Mouse (Mus musculus): ENCODE results near the gene Tle3. TPM values are rescaled to one million over a fixed set of nuclear protein-coding genes. Genes with fewer than 3 reads are reported as not detected.
A peak's percentile ranks its signal among the peaks of the same experiment; 100 is the strongest.

The Tle3 gene
- total RNA-seq, 2 experiments from 2014 or later = 51.5 to 53.2 TPM

GRCm38 (mm10) chr9:61377706-61378479, 5.7 kb downstream of the Tle3 start:
- DNase-seq = no peak

DNA sequence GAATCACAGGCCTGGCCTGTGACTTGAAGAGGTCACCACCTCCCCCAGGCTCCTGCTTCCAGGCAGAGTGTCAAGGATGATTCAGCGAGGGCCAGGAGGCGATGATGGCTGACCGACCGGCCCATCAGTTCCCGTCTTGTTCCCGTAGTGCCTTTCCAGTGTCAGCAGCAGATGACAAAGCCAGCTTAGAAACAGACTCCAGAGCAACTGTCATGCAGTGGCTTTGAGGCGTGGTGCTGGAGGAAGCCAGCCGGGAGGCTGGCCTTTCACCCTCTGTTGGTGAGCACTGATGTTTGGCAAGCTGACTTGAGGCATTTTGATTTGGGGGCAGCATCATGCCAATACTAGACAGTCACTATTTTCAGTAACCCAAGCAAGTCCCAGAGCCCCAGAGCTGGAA, 6.3 kb downstream of the Tle3 start:
- DNase-seq = peak in 1 of 2 experiments; percentile 34

GRCm38 (mm10) chr9:61379016-61379634, 7.0 kb downstream of the Tle3 start:
- no peak for DNase-seq

- DNase-seq = no peak
Observed at GRCm38 (mm10) chr9:61380258-61381062, 8.3 kb downstream of the Tle3 start.

- DNase-seq = no peak
Observed at GRCm38 (mm10) chr9:61381063-61381408, 8.9 kb downstream of the Tle3 start.

- DNase-seq = no peak
Observed at GRCm38 (mm10) chr9:61381445-61381844, 9.3 kb downstream of the Tle3 start.

- DNase-seq = no peak
Observed at GRCm38 (mm10) chr9:61382595-61383186, 10.5 kb downstream of the Tle3 start.

- no peak for DNase-seq
Observed at GRCm38 (mm10) chr9:61384101-61384500, 11.9 kb downstream of the Tle3 start.

DNA sequence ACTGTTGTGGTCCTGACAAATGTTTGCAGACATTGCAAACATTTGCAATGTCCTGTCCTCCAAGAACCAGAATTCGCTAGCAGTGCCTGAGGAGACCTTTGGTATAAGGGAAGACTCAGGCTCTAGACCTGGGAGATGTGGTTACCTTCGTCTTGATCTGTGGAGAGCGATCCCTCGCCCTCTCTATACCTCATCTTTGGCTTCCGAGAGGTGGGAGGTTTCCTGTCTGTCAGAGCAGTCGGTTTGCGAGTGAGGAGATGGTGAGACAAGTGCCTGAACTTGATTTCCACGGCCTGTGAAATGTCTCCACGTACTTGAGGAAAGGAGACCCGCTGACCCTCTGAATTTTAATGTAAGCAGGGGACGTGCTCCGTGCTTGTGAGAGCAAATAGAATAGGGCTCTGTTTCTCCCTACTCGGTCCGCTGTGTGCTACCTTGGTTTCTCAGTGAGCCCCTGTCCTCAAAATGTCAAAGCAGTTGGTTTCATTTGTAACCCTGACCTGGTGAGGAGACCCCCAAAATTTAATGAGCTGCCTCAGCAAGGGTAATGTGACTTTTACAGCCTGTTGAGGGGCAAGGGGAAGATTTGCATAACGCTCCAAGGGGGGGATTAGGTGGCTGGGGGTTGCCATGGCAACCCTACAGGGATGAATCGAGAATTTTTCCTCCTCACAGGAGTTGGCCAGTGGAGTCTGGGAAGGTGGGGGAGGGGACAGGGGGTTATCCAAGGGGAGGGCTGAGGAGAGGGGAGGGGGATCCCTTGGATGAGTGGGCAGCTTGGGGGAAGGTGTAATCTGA, 12.7 kb downstream of the Tle3 start:
- DNase-seq = no peak

DNA sequence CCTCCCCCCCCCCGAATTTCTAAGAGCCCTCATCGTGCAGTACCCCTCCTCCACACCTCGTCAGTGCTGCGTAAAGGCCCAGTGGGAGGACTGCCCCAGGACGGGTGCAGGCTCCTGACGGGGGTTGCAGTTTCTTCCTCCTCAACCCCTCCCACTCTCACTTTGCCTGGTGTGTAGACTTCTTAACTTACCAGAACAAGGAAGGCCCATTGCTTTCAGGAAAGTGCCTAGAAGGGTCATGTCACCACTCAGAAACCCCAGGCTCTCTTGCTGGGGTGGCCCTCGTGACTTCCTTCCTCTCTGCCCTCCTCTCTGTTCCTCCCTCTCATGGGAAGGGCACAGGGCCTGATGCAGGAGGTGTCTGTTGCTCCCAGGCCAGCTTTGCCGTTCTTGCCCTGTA, 13.6 kb downstream of the Tle3 start:
- DNase-seq = no peak

DNA sequence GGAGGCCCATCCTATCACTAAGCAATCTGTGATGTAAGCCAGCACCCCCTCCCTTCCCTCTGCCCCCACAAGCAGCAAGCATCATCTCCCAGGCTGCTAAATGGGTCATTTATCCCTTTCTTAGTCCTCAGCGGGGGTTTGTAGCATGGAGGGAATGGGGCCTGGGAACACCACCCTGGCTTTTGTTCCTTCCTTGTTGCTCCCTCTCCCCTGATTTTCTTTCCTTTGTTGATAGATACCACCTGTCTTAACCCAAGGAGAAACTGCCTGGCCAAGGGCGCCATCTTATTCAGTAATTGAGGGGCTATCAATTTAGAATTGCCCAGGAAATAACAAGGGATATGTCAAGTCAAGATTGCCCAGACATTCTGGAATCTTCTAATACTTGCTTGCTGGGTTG, 14.1 kb downstream of the Tle3 start:
- no peak for DNase-seq

DNA sequence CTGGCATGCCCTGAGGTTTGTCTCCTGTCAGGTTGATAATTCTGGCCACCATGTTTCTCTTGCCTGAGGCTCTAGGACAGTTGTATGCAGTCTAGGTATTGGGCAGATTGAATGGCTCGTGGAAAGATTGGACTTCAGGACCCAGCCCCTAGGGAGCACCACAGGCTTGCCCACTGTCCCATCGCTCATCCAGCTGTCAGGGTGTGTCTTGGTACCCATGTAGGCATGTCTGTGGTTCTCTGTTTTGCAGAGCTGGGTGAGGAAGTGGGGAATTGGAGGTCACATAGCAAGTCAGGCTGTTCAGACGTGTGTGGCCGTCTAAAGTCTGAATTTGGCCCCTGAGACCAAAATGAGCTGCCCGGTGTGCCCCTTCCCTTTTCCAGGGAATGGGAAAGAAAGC, 15.6 kb downstream of the Tle3 start:
- no peak for DNase-seq

- DNase-seq = no peak
Observed at GRCm38 (mm10) chr9:61388214-61388613, 16.0 kb downstream of the Tle3 start.

DNA sequence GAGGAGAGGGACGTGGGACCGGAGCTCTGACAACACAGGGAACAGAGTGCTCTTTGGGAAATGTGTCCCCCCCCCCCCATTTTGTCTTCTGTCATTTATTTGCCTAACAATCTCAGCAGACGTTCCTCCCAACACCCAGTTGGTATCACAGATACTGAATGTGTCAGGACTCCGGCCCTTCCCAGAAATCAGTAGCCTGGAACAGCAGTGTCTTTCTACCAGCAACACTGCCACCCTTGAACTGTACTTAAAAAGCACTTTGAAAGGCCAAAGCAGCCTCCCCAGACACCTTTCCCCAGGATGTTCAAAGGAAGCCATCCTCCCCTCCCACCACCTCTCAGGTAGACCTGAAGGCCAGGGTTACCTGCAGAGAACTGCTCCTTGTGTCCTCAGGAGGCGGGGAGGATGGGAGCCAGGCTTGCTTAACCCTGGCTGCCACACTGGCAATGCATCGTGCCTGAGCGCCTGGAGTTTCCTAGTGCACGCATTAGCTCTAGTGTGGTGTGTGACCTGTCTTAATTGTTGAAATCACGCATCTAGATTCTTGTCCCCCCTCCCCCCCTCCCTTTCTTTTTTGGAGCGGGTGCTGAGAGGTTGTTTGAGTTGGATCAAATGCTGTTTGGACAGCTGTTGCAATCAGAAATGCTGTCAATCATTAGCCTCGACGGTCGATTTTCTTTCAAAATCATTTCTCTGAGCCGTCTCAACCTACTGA, 16.7 kb downstream of the Tle3 start:
- DNase-seq = no peak

DNA sequence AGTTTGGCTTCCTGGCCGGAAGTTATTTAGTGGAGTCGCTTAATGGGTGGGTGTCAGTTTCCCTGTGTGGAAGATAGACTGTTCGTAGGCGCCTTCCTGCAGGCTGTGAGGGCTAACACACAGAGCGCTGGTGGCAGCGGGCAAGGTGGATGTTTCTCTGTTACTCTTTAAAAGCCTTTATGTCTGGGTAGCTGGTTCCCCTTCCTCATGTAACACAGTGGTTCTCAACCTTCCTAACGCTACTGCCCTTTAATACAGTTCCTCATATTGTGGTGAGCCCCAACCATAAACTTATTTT, 17.2 kb downstream of the Tle3 start:
- DNase-seq = no peak

DNA sequence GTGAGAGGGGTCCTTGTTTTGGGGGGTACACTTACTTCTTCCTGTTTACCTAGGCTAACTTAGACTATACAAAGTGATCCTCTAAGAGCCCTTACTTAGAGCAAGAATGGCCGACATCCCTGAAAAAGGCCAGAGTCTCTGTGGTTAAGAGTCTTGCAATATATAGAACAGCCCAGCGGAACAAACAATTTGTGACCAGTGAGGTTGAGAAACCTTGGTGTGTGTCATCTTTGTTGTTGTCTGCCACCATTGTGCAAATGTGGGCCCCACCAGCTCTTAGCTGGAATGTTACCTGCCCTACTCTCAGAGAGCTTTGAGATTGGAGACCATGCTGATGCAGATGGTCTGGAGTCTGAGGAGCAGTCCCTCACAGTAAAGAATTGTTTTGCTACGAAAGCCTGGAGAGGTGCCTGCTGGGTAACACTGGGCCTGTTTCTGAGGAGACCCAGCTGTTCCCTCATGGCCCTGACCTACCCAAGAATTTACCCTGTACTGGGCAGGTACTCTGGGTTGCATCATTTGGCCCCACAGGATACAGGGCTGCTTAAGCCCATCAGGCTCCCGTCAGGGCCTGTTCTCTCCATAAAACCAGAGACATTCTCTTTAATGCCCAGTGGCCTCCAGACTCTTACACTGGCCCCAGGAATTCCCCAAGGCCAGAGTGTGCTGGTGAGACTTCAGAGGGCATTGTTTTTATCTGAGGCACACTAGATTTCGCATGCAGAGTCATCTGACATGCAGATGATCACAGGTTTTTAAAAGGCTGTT, 19.6 kb downstream of the Tle3 start:
- no peak for DNase-seq

DNA sequence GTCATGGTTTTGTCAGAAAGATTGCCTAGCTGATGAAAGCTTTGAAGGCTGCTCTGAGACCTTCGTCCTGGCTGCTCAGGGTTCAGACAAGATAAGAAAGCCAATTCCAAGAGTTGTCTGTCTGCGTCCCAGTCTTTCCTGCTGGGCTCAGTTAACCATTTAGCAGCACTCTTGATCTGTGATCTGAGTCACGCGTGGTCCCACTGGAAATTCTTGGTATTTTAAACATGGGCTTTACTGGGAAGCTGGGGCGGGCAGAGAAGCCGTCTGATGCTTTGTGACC, 20.1 kb downstream of the Tle3 start:
- no peak for DNase-seq

DNA sequence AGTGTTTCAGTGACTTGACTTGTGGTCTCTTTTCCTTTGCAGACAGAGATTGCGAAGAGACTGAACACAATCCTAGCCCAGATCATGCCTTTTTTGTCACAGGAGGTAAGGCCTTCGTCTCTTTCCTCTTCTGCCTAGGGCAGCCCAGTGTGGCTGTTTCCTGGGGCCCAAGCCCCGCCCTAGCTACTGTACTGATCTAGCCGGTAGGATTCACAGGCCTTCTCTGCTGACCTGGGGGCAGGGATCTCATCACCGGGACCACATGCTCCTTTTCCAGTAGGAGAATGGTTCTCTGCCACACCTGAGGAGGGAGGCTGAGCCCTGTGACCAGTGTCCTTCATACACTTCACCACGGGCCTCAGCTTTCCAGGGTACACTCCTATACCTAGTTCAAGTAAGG, 21.0 kb downstream of the Tle3 start:
- no peak for DNase-seq

DNA sequence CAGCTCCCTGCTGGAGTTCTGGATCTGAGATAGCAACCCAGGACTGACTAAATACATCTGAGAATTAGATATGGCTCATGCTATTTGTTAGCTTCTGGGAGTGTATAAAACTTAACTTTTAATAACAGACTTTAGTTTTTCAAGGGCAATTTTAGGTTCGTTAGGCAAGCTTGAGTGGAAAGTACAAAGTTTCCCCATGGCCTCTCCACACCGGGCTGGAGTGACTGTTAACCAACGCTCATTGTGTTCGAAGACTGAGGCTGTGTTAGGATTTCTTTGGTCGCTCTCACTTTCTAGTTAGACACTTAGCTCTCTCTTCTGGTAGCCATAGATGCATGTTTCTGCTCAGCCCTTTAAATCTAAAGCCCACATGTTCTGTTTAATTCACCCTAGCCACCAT, 21.7 kb downstream of the Tle3 start:
- DNase-seq = no peak

GRCm38 (mm10) chr9:61395071-61395470, 22.9 kb downstream of the Tle3 start:
- no peak for DNase-seq

GRCm38 (mm10) chr9:61396474-61396873, 24.3 kb downstream of the Tle3 start:
- no peak for DNase-seq

All from layer of hippocampus, postnatal 36 days (tissue).